Mouse (Mus musculus): ENCODE results near the gene Map3k11. TPM values are rescaled to one million over a fixed set of nuclear protein-coding genes. Genes with fewer than 3 reads are reported as not detected.

Gene Map3k11
- total and polyA plus RNA-seq, 3 experiments, result 22.5 to 38.3 TPM; not detected in 1

GRCm38 (mm10) chr19:5724549-5724941, 36.0 kb downstream of the Map3k11 start:
- H3K9ac ChIP-seq (ENCODE audit: control insufficient read depth, low read depth, low read length, poor library complexity, severe bottlenecking), result peak overlapping the region; percentile 93
- H3K36me3 ChIP-seq (ENCODE audit: control insufficient read depth in 1 of 2, insufficient read depth in 2 of 2, low read length in 2 of 2), result peaks cover 6 to 31% of the 10 kb centered on the region in 2 experiments
- H3K9me3 ChIP-seq (replicated peaks; ENCODE audit: insufficient read depth, low read length), result no peaks in the 10 kb centered on the region
- peaks cover 3 to 38% of the 10 kb centered on the region in 2 experiments; a peak in 3 of 4 replicates for H3K4me1 ChIP-seq (ENCODE audit: control insufficient read depth in 1 of 2, insufficient read depth in 2 of 2, low read length in 2 of 2)
- H3K27me3 ChIP-seq (ENCODE audit: control insufficient read depth in 1 of 2, insufficient read depth in 2 of 2, low read length in 2 of 2), result no peaks in the 10 kb centered on the region
- peak overlapping the region; percentile 70 to 93 for H3K4me3 ChIP-seq (ENCODE audit: control insufficient read depth in 1 of 2, insufficient read depth in 1 of 2, low read depth in 2 of 2, low read length in 2 of 2)
- peaks cover 43% of the 10 kb centered on the region for H3K79me2 ChIP-seq (ENCODE audit: control insufficient read depth, insufficient read depth, low read length, poor library complexity)
- peak overlapping the region; percentile 95 for H3K27ac ChIP-seq (ENCODE audit: control insufficient read depth, low read depth, low read length)
- peak; percentile 89 for DNase-seq (ENCODE audit: low read depth, low spot score)
- TF ChIP-seq ELF1 (IDR thresholded peaks at IDR 0.05; ENCODE audit: low read depth, low read length), result peak; percentile 58
- peak; percentile 92 for TF ChIP-seq ETS1 (IDR thresholded peaks at IDR 0.05; ENCODE audit: low read depth, low read length)
- TF ChIP-seq CTCF (IDR thresholded peaks at IDR 0.05 in 2 of 3, conservative IDR thresholded peaks at IDR 0.05 in 1 of 3; ENCODE audit: control insufficient read depth in 1 of 3, insufficient read depth in 1 of 3, low read depth in 2 of 3, low read length in 3 of 3, poor library complexity in 1 of 3, severe bottlenecking in 1 of 3), result no peak
- TF ChIP-seq USF2 (IDR thresholded peaks at IDR 0.05; ENCODE audit: borderline replicate concordance in 1 of 2, insufficient read depth in 1 of 2, low read depth in 1 of 2, low read length in 2 of 2), result no peak
- TF ChIP-seq ZC3H11A (IDR thresholded peaks at IDR 0.05; ENCODE audit: low read depth, low read length), result no peak
- TF ChIP-seq ZNF384 (IDR thresholded peaks at IDR 0.05; ENCODE audit: low read depth, low read length), result no peak
- TF ChIP-seq USF1 (IDR thresholded peaks at IDR 0.05; ENCODE audit: low read depth, low read length), result no peak
- TF ChIP-seq POLR2AphosphoS5 (IDR thresholded peaks at IDR 0.05; ENCODE audit: borderline replicate concordance, low read depth, low read length), result no peak
- no peak for TF ChIP-seq JUND (IDR thresholded peaks at IDR 0.05; ENCODE audit: low read depth, low read length)
- TF ChIP-seq MYB (IDR thresholded peaks at IDR 0.05; ENCODE audit: low read depth, low read length), result no peak
- TF ChIP-seq NELFE (IDR thresholded peaks at IDR 0.05; ENCODE audit: low read depth, low read length), result no peak
- TF ChIP-seq MEF2A (IDR thresholded peaks at IDR 0.05; ENCODE audit: extremely low read depth, insufficient replicate concordance, low read depth, low read length, poor library complexity, severe bottlenecking), result no peak
- TF ChIP-seq POLR2A (IDR thresholded peaks at IDR 0.05; ENCODE audit: control insufficient read depth in 1 of 2, insufficient read depth in 1 of 2, low read depth in 1 of 2, low read length in 2 of 2, poor library complexity in 1 of 2), result peak in 1 of 2 experiments; percentile 44; a peak in 1 of 4 replicates
- no peak for TF ChIP-seq CHD2 (IDR thresholded peaks at IDR 0.05; ENCODE audit: low read length)
- TF ChIP-seq UBTF (IDR thresholded peaks at IDR 0.05; ENCODE audit: borderline replicate concordance, insufficient read depth, low read depth, low read length), result no peak
- TF ChIP-seq MYC (IDR thresholded peaks at IDR 0.05; ENCODE audit: low read depth, low read length), result peak; percentile 51; the same call in 1 of the 2 replicates
- no peak for TF ChIP-seq SMC3 (IDR thresholded peaks at IDR 0.05; ENCODE audit: low read depth, low read length)
- TF ChIP-seq ZMIZ1 (IDR thresholded peaks at IDR 0.05; ENCODE audit: low read depth, low read length), result no peak
- TF ChIP-seq TAL1 (IDR thresholded peaks at IDR 0.05; ENCODE audit: low read length), result no peak
- peak; percentile 64 for TF ChIP-seq MXI1 (IDR thresholded peaks at IDR 0.05; ENCODE audit: low read depth, low read length)
- peak; percentile 83 for TF ChIP-seq SIN3A (IDR thresholded peaks at IDR 0.05; ENCODE audit: low read length)
- peak; percentile 54 for TF ChIP-seq MAX (IDR thresholded peaks at IDR 0.05; ENCODE audit: low read length)
- TF ChIP-seq GABPA (IDR thresholded peaks at IDR 0.05; ENCODE audit: low read depth, low read length), result no peak
- peak; percentile 77 for TF ChIP-seq GATA1 (IDR thresholded peaks at IDR 0.05; ENCODE audit: low read depth, low read length)
- TF ChIP-seq TCF12 (IDR thresholded peaks at IDR 0.05; ENCODE audit: low read depth, low read length), result 0 out of 2 replicates have a peak, but pooled peaks have one; percentile 31
- TF ChIP-seq BHLHE40 (IDR thresholded peaks at IDR 0.05; ENCODE audit: borderline replicate concordance, low read depth, low read length), result no peak
- peak; percentile 60; the same call in 1 of the 2 replicates for TF ChIP-seq MAZ (IDR thresholded peaks at IDR 0.05; ENCODE audit: low read depth, low read length)
- no peak for TF ChIP-seq KAT2A (conservative IDR thresholded peaks at IDR 0.05; ENCODE audit: low read depth, low read length)
- TF ChIP-seq CHD1 (IDR thresholded peaks at IDR 0.05; ENCODE audit: low read depth, low read length), result 0 out of 2 replicates have a peak, but pooled peaks have one; percentile 74
- no peak for TF ChIP-seq POLR2AphosphoS2 (IDR thresholded peaks at IDR 0.05; ENCODE audit: low read length)
- 0 out of 2 replicates have a peak, but pooled peaks have one; percentile 40 for TF ChIP-seq RCOR1 (IDR thresholded peaks at IDR 0.05; ENCODE audit: low read depth, low read length)
- no peak for TF ChIP-seq ZKSCAN1 (IDR thresholded peaks at IDR 0.05; ENCODE audit: low read depth, low read length)
- TF ChIP-seq MAFK (IDR thresholded peaks at IDR 0.05; ENCODE audit: borderline replicate concordance, low read depth, low read length), result no peak
- no peak for TF ChIP-seq E2F4 (IDR thresholded peaks at IDR 0.05; ENCODE audit: borderline replicate concordance, low read depth, low read length)
- no peak for TF ChIP-seq NRF1 (IDR thresholded peaks at IDR 0.05; ENCODE audit: insufficient read depth, low read depth, low read length, poor library complexity, severe bottlenecking)
- 0 out of 2 replicates have a peak, but pooled peaks have one; percentile 5 for TF ChIP-seq HCFC1 (IDR thresholded peaks at IDR 0.05; ENCODE audit: low read depth, low read length)
- TF ChIP-seq EP300 (IDR thresholded peaks at IDR 0.05; ENCODE audit: low read depth in 1 of 2, low read length in 2 of 2), result peak; percentile 49 to 54; a peak in 3 of 4 replicates
